Mouse (Mus musculus): ENCODE measurements around the gene Ttn.

GRCm38 (mm10) chr2:76667200-76667599 lies 315.1 kb downstream of the Ttn start:
- TF ChIP-seq CTCF (IDR thresholded peaks at IDR 0.05 in 2 of 3, conservative IDR thresholded peaks at IDR 0.05 in 1 of 3; ENCODE audit: control insufficient read depth in 1 of 3, insufficient read depth in 1 of 3, low read depth in 2 of 3, low read length in 3 of 3, poor library complexity in 1 of 3, severe bottlenecking in 1 of 3) (no peak), POLR2A (IDR thresholded peaks at IDR 0.05; ENCODE audit: control insufficient read depth in 1 of 2, insufficient read depth in 1 of 2, low read depth in 1 of 2, low read length in 2 of 2, poor library complexity in 1 of 2) (no peak), RAD21 (IDR thresholded peaks at IDR 0.05; ENCODE audit: low read depth, low read length) (no peak), JUND (IDR thresholded peaks at IDR 0.05; ENCODE audit: low read depth, low read length) (no peak), KAT2A (conservative IDR thresholded peaks at IDR 0.05; ENCODE audit: low read depth, low read length) (no peak), MAX (IDR thresholded peaks at IDR 0.05; ENCODE audit: low read length) (no peak), ZC3H11A (IDR thresholded peaks at IDR 0.05; ENCODE audit: low read depth, low read length) (no peak)

Measured in MEL (cell line).